8 mouse cellular contexts compared by ENCODE assay signal in genomic region chr13:41249538-41250317, GRCm38 (mm10). TPM values are rescaled to one million over a fixed set of nuclear protein-coding genes. Genes with fewer than 3 reads are reported as not detected.
A peak's percentile ranks its signal among the peaks of the same experiment; 100 is the strongest.
DNase-seq lines count a peak whose midpoint lies in the region; ATAC-seq and TF ChIP-seq lines count a peak whose summit lies in the region.

TSS of gene Smim13 (plus strand) at chr13:41249844.

- TF ChIP-seq EP300 in heart, postnatal 0 days (IDR thresholded peaks at IDR 0.05; ENCODE audit: low read depth), result no peak

- H3K4me3 ChIP-seq in E14TG2a.4 (replicated peaks; ENCODE audit: low read length), result peak within 1 kb of the TSS; percentile 89
- peak within 1 kb of the TSS; percentile 77 for H3K4me3 ChIP-seq in forebrain, embryonic 12.5 days (replicated peaks)
- H3K4me3 ChIP-seq in heart, postnatal 0 days (ENCODE audit: low read depth, low read length), result peak within 1 kb of the TSS; percentile 83
- H3K4me3 ChIP-seq in liver, embryonic 16.5 days (ENCODE audit: low read depth, low read length), result peak within 1 kb of the TSS; percentile 93
- peak within 1 kb of the TSS; percentile 79 for H3K4me3 ChIP-seq in neural tube, embryonic 13.5 days
- peak within 1 kb of the TSS; percentile 98 for H3K4me3 ChIP-seq in testis, adult 2 months (ENCODE audit: control insufficient read depth, low read depth, low read length)

- under 1% methylated on average over 74 of the region's 78 CpGs for WGBS in forebrain, embryonic 12.5 days
- WGBS in heart, postnatal 0 days, result under 1% methylated on average over 67 of the region's 78 CpGs
- WGBS in liver, embryonic 16.5 days (ENCODE audit: insufficient replicate concordance), result under 1% methylated on average over 67 of the region's 78 CpGs
- WGBS in neural tube, embryonic 13.5 days, result under 1% methylated on average over 75 of the region's 78 CpGs

- H3K27ac ChIP-seq in forebrain, embryonic 12.5 days, result peak within 1 kb of the TSS; percentile 86
- H3K27ac ChIP-seq in heart, postnatal 0 days (ENCODE audit: low read depth), result peak within 1 kb of the TSS; percentile 91
- peak within 1 kb of the TSS; percentile 89 for H3K27ac ChIP-seq in liver, embryonic 16.5 days (ENCODE audit: low read length)
- H3K27ac ChIP-seq in neural tube, embryonic 13.5 days (replicated peaks), result peak within 1 kb of the TSS; percentile 92
- peak within 1 kb of the TSS; percentile 95 for H3K27ac ChIP-seq in testis, adult 2 months (ENCODE audit: control insufficient read depth, insufficient read depth, low read depth, low read length)

- peak within 1 kb of the TSS; percentile 79 for H3K9ac ChIP-seq in forebrain, embryonic 12.5 days
- peak within 1 kb of the TSS; percentile 70 for H3K9ac ChIP-seq in heart, postnatal 0 days (replicated peaks; ENCODE audit: low read depth, low read length)
- H3K9ac ChIP-seq in liver, embryonic 16.5 days (ENCODE audit: low read depth, low read length), result peak within 1 kb of the TSS; percentile 87
- H3K9ac ChIP-seq in neural tube, embryonic 13.5 days, result peak within 1 kb of the TSS; percentile 84

- peak; percentile 98 for ATAC-seq in forebrain, embryonic 12.5 days (ENCODE audit: low FRiP score)
- ATAC-seq in heart, postnatal 0 days (ENCODE audit: insufficient read depth, low read depth), result peak; percentile 97
- peak; percentile 97 for ATAC-seq in liver, embryonic 16.5 days (ENCODE audit: low read depth)
- peak; percentile 99 for ATAC-seq in neural tube, embryonic 13.5 days (ENCODE audit: low read depth)

- no peaks in the 10 kb centered on the region for H3K9me3 ChIP-seq in E14TG2a.4 (ENCODE audit: low read length)
- H3K9me3 ChIP-seq in forebrain, embryonic 12.5 days, result no peaks in the 10 kb centered on the region
- no peaks in the 10 kb centered on the region for H3K9me3 ChIP-seq in heart, postnatal 0 days (replicated peaks; ENCODE audit: control insufficient read depth, low read length)
- no peaks in the 10 kb centered on the region for H3K9me3 ChIP-seq in liver, embryonic 16.5 days (replicated peaks; ENCODE audit: control insufficient read depth, low read length)
- H3K9me3 ChIP-seq in neural tube, embryonic 13.5 days, result no peaks in the 10 kb centered on the region

- peak within 1 kb of the TSS; percentile 73 for H3K4me2 ChIP-seq in forebrain, embryonic 12.5 days
- H3K4me2 ChIP-seq in heart, postnatal 0 days (ENCODE audit: low read depth, low read length), result peak within 1 kb of the TSS; percentile 93
- H3K4me2 ChIP-seq in liver, embryonic 16.5 days (ENCODE audit: low read depth, low read length), result peak within 1 kb of the TSS; percentile 91
- H3K4me2 ChIP-seq in neural tube, embryonic 13.5 days, result peak within 1 kb of the TSS; percentile 71

- peaks cover 41% of the 10 kb centered on the region for H3K4me1 ChIP-seq in E14TG2a.4 (replicated peaks; ENCODE audit: low read depth, low read length)
- 0 out of 2 replicates have a peak, but pooled peaks cover 7% of the 10 kb centered on the region for H3K4me1 ChIP-seq in forebrain, embryonic 12.5 days
- H3K4me1 ChIP-seq in heart, postnatal 0 days (ENCODE audit: control insufficient read depth, insufficient read depth), result peaks cover 8% of the 10 kb centered on the region
- peaks cover 15% of the 10 kb centered on the region for H3K4me1 ChIP-seq in liver, embryonic 16.5 days (ENCODE audit: control insufficient read depth, low read depth, low read length)
- H3K4me1 ChIP-seq in neural tube, embryonic 13.5 days (replicated peaks), result peaks cover 27% of the 10 kb centered on the region
- no peaks in the 10 kb centered on the region for H3K4me1 ChIP-seq in testis, adult 2 months (ENCODE audit: control insufficient read depth, insufficient read depth, low read length)

- peak; percentile 93 for DNase-seq in c-Kit-positive CD71-positive TER-119-positive erythroid progenitor cells, embryonic 14.5 days (ENCODE audit: low spot score)
- peak; percentile 98 for DNase-seq in heart, postnatal 0 days (ENCODE audit: low spot score)
- DNase-seq in kidney, postnatal 4 days, result peak; percentile 94 to 97

- peak; percentile 84; the same call in 1 of the 2 replicates for TF ChIP-seq POLR2A in testis, adult 2 months (IDR thresholded peaks at IDR 0.05; ENCODE audit: control insufficient read depth, low read depth, low read length)

- no peak for TF ChIP-seq CTCF in E14TG2a.4 (conservative IDR thresholded peaks at IDR 0.05; ENCODE audit: low read length)
- TF ChIP-seq CTCF in heart, postnatal 0 days (IDR thresholded peaks at IDR 0.05; ENCODE audit: low read depth), result no peak
- TF ChIP-seq CTCF in testis, adult 2 months (IDR thresholded peaks at IDR 0.05; ENCODE audit: control insufficient read depth, insufficient read depth, insufficient replicate concordance, low read depth, low read length), result no peak

- H3K36me3 ChIP-seq in E14TG2a.4 (ENCODE audit: insufficient read depth, low read length), result no peaks in the 10 kb centered on the region
- H3K36me3 ChIP-seq in forebrain, embryonic 12.5 days (replicated peaks), result no peaks in the 10 kb centered on the region
- no peaks in the 10 kb centered on the region for H3K36me3 ChIP-seq in heart, postnatal 0 days (replicated peaks; ENCODE audit: control insufficient read depth, insufficient read depth, low read length)
- H3K36me3 ChIP-seq in liver, embryonic 16.5 days (ENCODE audit: control insufficient read depth, insufficient read depth), result no peaks in the 10 kb centered on the region
- H3K36me3 ChIP-seq in neural tube, embryonic 13.5 days, result no peaks in the 10 kb centered on the region
- H3K36me3 ChIP-seq in testis, adult 2 months (ENCODE audit: control insufficient read depth, insufficient read depth, low read length), result no peaks in the 10 kb centered on the region

- no peaks in the 10 kb centered on the region; the same call in 1 of the 2 replicates for H3K27me3 ChIP-seq in E14TG2a.4 (ENCODE audit: insufficient read depth, low read length)
- no peaks in the 10 kb centered on the region for H3K27me3 ChIP-seq in forebrain, embryonic 12.5 days
- H3K27me3 ChIP-seq in heart, postnatal 0 days (ENCODE audit: control insufficient read depth, insufficient read depth, low read length), result no peaks in the 10 kb centered on the region
- no peaks in the 10 kb centered on the region for H3K27me3 ChIP-seq in liver, embryonic 16.5 days (ENCODE audit: control insufficient read depth, insufficient read depth, low read depth, low read length)
- H3K27me3 ChIP-seq in neural tube, embryonic 13.5 days, result no peaks in the 10 kb centered on the region
- H3K27me3 ChIP-seq in testis, adult 2 months (ENCODE audit: control insufficient read depth, insufficient read depth, low read length), result no peaks in the 10 kb centered on the region

RNA-seq across cellular contexts. Expression of gene Smim13, which starts in this region (rescaled TPM):
- 19.4 and 20.3 TPM in 2 replicates for polyA plus RNA-seq in forebrain, embryonic 12.5 days (2016; fragmentation: Nextera tagmentation; extraction: Ambion mirVana)
- total RNA-seq in heart, postnatal 0 days (2014; rRNA removed; ENCODE audit: low replicate concordance), result 14.6 and 15.5 TPM in 2 replicates
- 7.9 TPM in 2 replicates for polyA plus RNA-seq in heart, postnatal 0 days (2015; fragmentation: Nextera tagmentation; extraction: Ambion mirVana)
- 4.5 and 4.8 TPM in 2 replicates for polyA plus RNA-seq in liver, embryonic 16.5 days (2015; fragmentation: Nextera tagmentation; extraction: Ambion mirVana)
- polyA plus RNA-seq in neural tube, embryonic 13.5 days (2015; fragmentation: Nextera tagmentation; extraction: Ambion mirVana), result 22.4 and 22.7 TPM in 2 replicates
- polyA plus RNA-seq in testis, adult 2 months (2012; rRNA removed), result 14.3 and 16.2 TPM in 2 replicates

Comparison
In these comparisons a context has a peak if more than half of its experiments do, and no peak if none do; other contexts are left out.
1. Peak in every context shown above with its lines: DNase-seq, ATAC-seq, H3K4me3 ChIP-seq and H3K27ac ChIP-seq.